Comparison of ENCODE assay signal across 23 mouse cellular contexts in the genomic region with DNA sequence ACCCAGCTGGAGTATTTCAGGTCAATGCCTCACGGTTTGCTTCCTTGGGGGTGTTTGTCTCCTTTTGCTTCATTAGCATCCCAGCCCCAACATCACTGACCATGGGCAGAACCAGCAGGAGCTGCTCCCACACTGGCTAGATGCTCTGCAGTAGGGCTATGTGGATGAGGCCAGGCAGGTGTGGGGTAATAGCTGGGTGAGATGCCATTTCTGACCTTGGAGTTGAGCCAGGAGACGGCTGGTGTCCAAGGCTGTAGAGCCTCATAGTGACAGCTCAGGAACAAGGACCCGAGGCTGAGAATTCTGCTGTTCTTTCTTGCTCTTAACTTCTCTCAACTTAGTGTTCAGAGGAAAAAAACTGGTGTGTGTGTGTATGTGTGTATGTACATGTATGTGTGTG.
A peak's percentile ranks its signal among the peaks of the same experiment; 100 is the strongest.
DNase-seq lines count a peak whose midpoint lies in the region; ATAC-seq lines count a peak whose summit lies in the region.
"Had no signal": no experiment of that assay in that cellular context is flagged by ENCODE, and none has a peak within 500 bp of the region (broad histone marks: within the 10 kb centered on the region; RNA-seq: fewer than 3 reads in every experiment).

No protein-coding gene starts in this region.

- WGBS in heart, embryonic 10.5 days, result 70% methylated on average over 3 of the region's 3 CpGs
- WGBS in midbrain, embryonic 14.5 days, result 71% methylated on average over 3 of the region's 3 CpGs

- H3K4me1 ChIP-seq in heart, embryonic 10.5 days, result no peaks in the 10 kb centered on the region
- no peaks in the 10 kb centered on the region for H3K4me1 ChIP-seq in midbrain, embryonic 14.5 days (ENCODE audit: control insufficient read depth, insufficient read depth, low read length)
- H3K4me1 ChIP-seq: heart, embryonic 12.5 days; heart, embryonic 15.5 days; hindbrain, embryonic 12.5 days; intestine, embryonic 15.5 days had no signal

- no peaks in the 10 kb centered on the region for H3K9me3 ChIP-seq in heart, embryonic 10.5 days
- H3K9me3 ChIP-seq in midbrain, embryonic 14.5 days (ENCODE audit: control insufficient read depth, low read length), result no peaks in the 10 kb centered on the region
- H3K9me3 ChIP-seq: forebrain, embryonic 10.5 days; forebrain, embryonic 13.5 days; heart, embryonic 12.5 days; heart, embryonic 15.5 days; hindbrain, embryonic 12.5 days; hindbrain, embryonic 15.5 days; intestine, embryonic 15.5 days had no signal

- intact Hi-C loops in heart, postnatal 14 days (cut with DNase I), result no loop called here

- H3K4me2 ChIP-seq in midbrain, embryonic 14.5 days (ENCODE audit: low read length), result no peak overlapping the region
- H3K4me2 ChIP-seq: forebrain, embryonic 13.5 days; heart, embryonic 12.5 days; heart, embryonic 15.5 days; hindbrain, embryonic 12.5 days; hindbrain, embryonic 15.5 days; intestine, embryonic 15.5 days had no signal

- peaks cover 23% of the 10 kb centered on the region for H3K27me3 ChIP-seq in heart, embryonic 10.5 days (ENCODE audit: insufficient read depth, poor library complexity, severe bottlenecking)
- H3K27me3 ChIP-seq in midbrain, embryonic 14.5 days (ENCODE audit: control insufficient read depth, insufficient read depth, low read length), result no peaks in the 10 kb centered on the region
- H3K27me3 ChIP-seq: forebrain, embryonic 13.5 days; hindbrain, embryonic 12.5 days; hindbrain, embryonic 15.5 days; intestine, embryonic 15.5 days had no signal

- peak; percentile 35 to 72 for DNase-seq in adrenal gland, adult (ENCODE audit: inconsistent age in 2 of 2, low spot score in 1 of 2)
- no peak for DNase-seq in adrenal gland, postnatal 4 days (ENCODE audit: low spot score in 2 of 2)
- peak; percentile 55 for DNase-seq in heart, embryonic 10.5 days (ENCODE audit: low spot score)
- DNase-seq in heart, postnatal 14 days, result no peak
- peak; percentile 56 for DNase-seq in adrenal gland, adult 2 months
- DNase-seq in adrenal gland, postnatal 14 days, result peak; percentile 63
- DNase-seq in spleen, postnatal 14 days (ENCODE audit: low spot score in 2 of 2), result no peak
- no peak for DNase-seq in midbrain, embryonic 14.5 days
- DNase-seq: cerebellum, adult 11 months; cerebellum, adult 8-10 months; gastrocnemius, postnatal 10 days; gastrocnemius, postnatal 36 days; heart, postnatal 10 days; kidney, adult 11 months had no signal

- H3K4me3 ChIP-seq in heart, embryonic 10.5 days, result no peak overlapping the region
- H3K4me3 ChIP-seq in midbrain, embryonic 14.5 days (replicated peaks; ENCODE audit: low read depth, low read length), result no peak overlapping the region
- H3K4me3 ChIP-seq: forebrain, embryonic 10.5 days; forebrain, embryonic 13.5 days; heart, embryonic 12.5 days; heart, embryonic 15.5 days; hindbrain, embryonic 12.5 days; hindbrain, embryonic 15.5 days; intestine, embryonic 15.5 days had no signal

- no peak overlapping the region for H3K9ac ChIP-seq in midbrain, embryonic 14.5 days (replicated peaks; ENCODE audit: low read length)
- H3K9ac ChIP-seq: forebrain, embryonic 13.5 days; heart, embryonic 12.5 days; heart, embryonic 15.5 days; hindbrain, embryonic 12.5 days; hindbrain, embryonic 15.5 days; intestine, embryonic 15.5 days had no signal

- ATAC-seq in midbrain, embryonic 14.5 days (ENCODE audit: low FRiP score, low TSS enrichment), result no peak
- ATAC-seq: activated CD4-positive, CD25-positive, alpha-beta regulatory T cell, adult 4 months; forebrain, embryonic 13.5 days; forebrain, embryonic 16.5 days; intestine, embryonic 15.5 days had no signal

- H3K27ac ChIP-seq in heart, embryonic 10.5 days, result no peak overlapping the region
- H3K27ac ChIP-seq in midbrain, embryonic 14.5 days (replicated peaks; ENCODE audit: low read depth, low read length), result no peak overlapping the region
- H3K27ac ChIP-seq: forebrain, embryonic 10.5 days; forebrain, embryonic 13.5 days; heart, embryonic 15.5 days; hindbrain, embryonic 12.5 days; hindbrain, embryonic 15.5 days; intestine, embryonic 15.5 days had no signal

- H3K36me3 ChIP-seq in heart, embryonic 10.5 days, result no peaks in the 10 kb centered on the region
- H3K36me3 ChIP-seq in midbrain, embryonic 14.5 days (ENCODE audit: control insufficient read depth, insufficient read depth, low read length), result no peaks in the 10 kb centered on the region
- H3K36me3 ChIP-seq: forebrain, embryonic 10.5 days; heart, embryonic 12.5 days; heart, embryonic 15.5 days; hindbrain, embryonic 12.5 days; hindbrain, embryonic 15.5 days; intestine, embryonic 15.5 days had no signal

Comparison
In these comparisons a context has a peak if more than half of its experiments do, and no peak if none do; other contexts are left out.
1. DNase-seq: peak in adrenal gland, adult (2 of 2), heart, embryonic 10.5 days (single experiment), adrenal gland, adult 2 months (single experiment) and adrenal gland, postnatal 14 days (single experiment); none in adrenal gland, postnatal 4 days (0 of 2), heart, postnatal 14 days (0 of 2), spleen, postnatal 14 days (0 of 2) and midbrain, embryonic 14.5 days (single experiment).